Mouse (Mus musculus): ENCODE measurements at regions not wholly inside any gene's neighbourhood (a gene's known extent, or its start where the extent isn't known, plus 50 kb on each side); places are given as distances from the start of the nearest gene placed in this dataset.

DNA sequence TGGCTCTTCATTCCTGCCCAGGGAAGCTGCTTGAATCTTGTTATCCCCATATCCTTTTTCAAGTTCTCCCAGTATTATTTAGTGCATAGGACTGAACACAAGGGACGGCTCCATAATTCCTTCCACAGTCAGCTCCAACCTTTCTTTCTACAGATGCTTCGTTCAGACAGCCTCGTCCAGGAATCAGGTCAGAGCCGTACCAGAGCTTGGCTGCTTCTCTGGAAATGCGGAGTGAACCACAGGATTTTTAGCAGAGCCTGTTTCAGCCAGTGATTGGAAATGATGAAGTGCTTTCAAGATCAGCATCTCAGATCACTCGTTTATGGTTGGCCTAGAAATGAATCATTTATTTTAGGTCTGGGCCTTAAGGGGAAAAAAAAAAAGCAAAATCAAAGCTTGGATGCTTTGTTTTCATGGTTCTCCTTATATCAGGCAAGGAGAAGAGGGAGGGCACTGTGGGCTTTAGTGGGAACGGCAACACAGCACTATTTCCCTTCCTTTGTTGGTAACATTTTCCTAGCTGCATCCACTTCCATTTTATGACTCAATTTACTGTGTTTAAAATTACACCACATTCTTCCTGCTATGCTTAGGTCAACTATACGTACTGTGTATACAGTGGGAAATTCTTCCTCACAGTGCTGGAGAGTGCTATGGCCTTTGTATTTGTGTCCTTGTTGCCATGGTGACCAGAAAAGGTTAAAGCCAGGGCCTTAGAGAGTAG lies 161.9 kb upstream of the Ccdc122 start:
- DNase-seq: no peak
- intact Hi-C loops (cut with DNase I; ENCODE audit: low total_unique reads): loop anchor here (5.0 kb wide), 2 partner anchors 133 to 372 kb away; no protein-coding TSS in a partner anchor

DNA sequence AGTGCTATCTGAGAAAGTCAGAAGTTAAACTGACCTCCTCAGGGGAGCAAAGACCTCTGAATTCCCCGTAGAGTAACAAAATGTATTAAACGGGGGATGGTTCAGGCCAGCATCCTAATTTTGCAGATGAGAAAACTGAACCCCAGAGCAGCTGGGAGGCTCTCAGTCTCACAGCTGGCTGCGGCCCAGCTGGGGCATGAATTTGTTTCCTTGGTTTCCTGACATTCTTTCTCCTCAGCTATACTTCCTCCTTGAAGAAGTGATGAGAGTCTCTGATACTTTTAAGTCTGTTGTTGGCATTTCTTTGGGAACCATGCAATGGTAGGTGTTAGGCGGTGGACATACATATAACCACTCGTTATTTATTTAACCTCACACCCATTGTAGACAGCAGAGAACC lies 162.9 kb upstream of the Ccdc122 start:
- no peak for DNase-seq
- intact Hi-C loops (cut with DNase I; ENCODE audit: low total_unique reads): no loop called here

DNA sequence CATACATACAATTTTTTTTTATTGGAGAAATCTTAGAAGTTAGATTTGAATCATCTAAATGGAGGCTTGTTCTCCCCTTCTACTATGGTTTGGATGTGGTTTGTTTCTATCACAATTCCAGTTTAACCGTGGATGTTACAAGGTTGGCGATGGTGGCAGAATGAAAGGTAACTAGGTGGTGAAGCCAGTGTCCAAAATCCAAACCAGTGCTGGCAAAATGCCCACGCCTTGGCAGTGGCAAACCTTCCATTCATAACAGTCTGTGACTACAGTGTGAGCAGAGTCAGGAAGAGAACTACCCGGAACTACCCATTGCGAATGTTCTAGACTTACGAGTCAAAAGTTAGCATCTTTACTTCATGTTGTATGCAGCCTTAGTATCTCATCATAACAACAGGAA lies 163.6 kb upstream of the Ccdc122 start:
- intact Hi-C loops (cut with DNase I; ENCODE audit: low total_unique reads): no loop called here
- no peak for DNase-seq

DNA sequence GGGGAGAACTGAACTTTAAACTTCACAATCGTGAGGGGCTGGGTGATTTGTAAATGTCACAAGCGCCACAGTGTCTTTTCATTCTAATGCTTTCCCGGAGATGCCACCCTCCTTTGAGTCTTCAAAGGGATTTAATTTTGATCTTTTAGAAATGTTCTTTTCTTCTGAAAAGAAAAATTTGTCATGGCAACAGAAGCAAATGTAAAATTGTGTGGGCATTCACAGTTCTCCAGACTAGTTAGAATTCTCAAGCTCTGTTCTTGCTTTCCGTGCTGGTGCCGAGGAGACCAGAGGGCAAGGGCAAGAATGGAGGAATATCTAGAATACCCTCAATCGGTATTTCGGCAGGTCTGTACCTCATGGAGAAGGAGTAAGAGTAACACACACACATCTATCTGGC lies 164.1 kb upstream of the Ccdc122 start:
- no peak for DNase-seq
- intact Hi-C loops (cut with DNase I; ENCODE audit: low total_unique reads): no loop called here

DNA sequence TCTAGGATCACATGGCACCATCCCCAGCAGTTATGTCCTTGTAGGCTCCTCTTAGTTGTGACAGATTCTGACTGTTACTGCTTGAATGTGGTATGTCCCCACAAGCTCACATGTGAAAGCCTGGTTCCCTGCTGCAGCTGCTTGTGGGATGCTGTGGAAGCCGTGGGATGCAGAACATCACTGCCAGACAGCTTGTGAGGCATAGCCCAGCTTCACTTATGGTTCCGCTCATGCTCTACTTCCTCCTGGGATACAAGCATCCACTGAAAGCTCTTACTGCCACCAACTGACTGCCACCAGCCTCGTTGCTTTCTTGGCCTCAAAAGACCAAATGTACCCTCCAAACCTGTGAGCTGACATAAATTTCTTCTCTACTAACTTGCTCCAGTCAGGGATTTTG lies 167.7 kb upstream of the Ccdc122 start:
- DNase-seq: no peak
- intact Hi-C loops (cut with DNase I; ENCODE audit: low total_unique reads): no loop called here

DNA sequence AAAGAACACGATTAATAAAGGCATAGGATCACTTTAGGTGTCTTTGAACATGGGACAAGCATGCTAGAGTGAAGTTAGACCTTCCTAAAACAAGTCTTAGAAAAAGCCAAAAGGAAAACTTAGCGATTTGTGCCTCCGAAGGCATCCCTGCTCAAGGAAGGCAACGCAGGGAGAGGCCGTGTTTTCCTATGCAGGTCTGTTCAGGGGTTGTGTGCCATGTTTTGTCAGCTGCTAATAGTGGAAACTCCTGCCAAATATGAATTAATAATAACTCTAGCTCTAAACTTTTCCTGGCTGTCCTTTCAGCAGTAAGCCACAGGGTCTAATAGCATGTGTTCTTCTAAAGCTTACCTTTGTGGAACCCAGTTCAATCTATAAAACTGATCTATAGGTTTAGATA lies 168.4 kb upstream of the Ccdc122 start:
- intact Hi-C loops (cut with DNase I; ENCODE audit: low total_unique reads): no loop called here

DNA sequence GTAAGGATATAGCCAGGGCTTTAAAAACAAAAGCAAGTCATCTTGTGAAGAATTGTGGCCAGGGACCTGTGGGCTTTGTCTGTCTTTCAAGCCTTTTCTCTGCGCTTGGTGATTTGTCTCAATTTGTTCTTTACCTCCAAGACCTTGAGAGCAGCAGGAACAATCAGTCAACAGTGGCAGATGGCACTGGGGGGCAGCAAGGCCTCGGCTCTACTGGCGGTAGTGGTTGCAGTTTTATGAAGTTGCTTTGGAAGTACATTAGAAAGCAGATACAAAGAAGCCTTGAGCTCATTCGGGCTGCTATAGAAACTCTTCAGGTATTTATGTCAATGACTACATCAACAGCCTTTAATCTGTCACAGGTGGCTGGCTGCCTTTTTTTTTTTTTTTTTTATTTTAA lies 171.9 kb upstream of the Ccdc122 start:
- intact Hi-C loops (cut with DNase I; ENCODE audit: low total_unique reads): no loop called here
- DNase-seq: no peak

More for the DNA sequence above, 168.4 kb upstream of the Ccdc122 start:
- no peak for DNase-seq

DNA sequence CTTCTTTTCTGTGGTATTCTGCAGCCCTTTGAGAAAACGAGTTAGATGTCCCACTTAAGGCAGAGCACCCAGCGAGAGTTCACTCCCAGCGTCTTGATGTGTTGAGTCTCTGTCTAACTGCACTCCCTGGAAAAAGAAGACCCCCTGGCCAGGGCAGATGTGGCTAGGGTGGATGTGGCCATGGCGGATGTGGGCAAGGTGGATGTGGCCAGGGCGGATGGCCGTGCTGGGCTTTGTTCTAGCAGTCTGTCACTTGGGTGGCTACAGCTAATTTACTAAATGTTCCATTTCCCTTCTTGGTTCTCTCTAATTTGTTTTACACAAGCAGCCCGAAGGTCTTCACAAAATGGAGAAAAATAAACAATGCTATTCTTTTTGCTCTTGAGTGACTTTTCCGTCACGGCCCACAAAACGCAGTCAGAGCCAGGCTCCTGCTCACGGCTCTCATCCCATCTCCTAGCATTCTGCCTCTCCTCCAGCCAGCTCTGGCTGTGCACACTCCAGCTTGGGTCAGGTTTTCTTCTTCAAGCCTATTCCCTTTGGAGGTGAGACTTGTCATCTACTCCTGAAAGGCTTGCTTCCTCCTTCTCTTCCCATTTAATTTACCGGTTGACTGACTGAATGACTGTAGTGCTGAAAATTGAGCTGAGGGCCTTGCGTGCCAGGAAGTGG lies 173.4 kb upstream of the Ccdc122 start:
- DNase-seq: no peak
- intact Hi-C loops (cut with DNase I; ENCODE audit: low total_unique reads): no loop called here

- DNase-seq: no peak
- intact Hi-C loops (cut with DNase I; ENCODE audit: low total_unique reads): no loop called here
Measured at GRCm38 (mm10) chr14:76858396-76858795, 178.2 kb upstream of the Ccdc122 start.

- intact Hi-C loops (cut with DNase I; ENCODE audit: low total_unique reads): no loop called here
- DNase-seq: no peak
Measured at GRCm38 (mm10) chr14:76857196-76857773, 179.3 kb upstream of the Ccdc122 start.

- DNase-seq: no peak
- intact Hi-C loops (cut with DNase I; ENCODE audit: low total_unique reads): no loop called here
Measured at GRCm38 (mm10) chr14:76856591-76856990, 180.0 kb upstream of the Ccdc122 start.

GRCm38 (mm10) chr14:76854965-76855364 lies 181.6 kb upstream of the Ccdc122 start:
- intact Hi-C loops (cut with DNase I; ENCODE audit: low total_unique reads): no loop called here
- no peak for DNase-seq

GRCm38 (mm10) chr14:76851473-76852214 lies 184.9 kb upstream of the Ccdc122 start:
- intact Hi-C loops (cut with DNase I; ENCODE audit: low total_unique reads): no loop called here
- no peak for DNase-seq

- no peak for DNase-seq
- intact Hi-C loops (cut with DNase I; ENCODE audit: low total_unique reads): no loop called here
Measured at GRCm38 (mm10) chr14:76850641-76851040, 185.9 kb upstream of the Ccdc122 start.

DNA sequence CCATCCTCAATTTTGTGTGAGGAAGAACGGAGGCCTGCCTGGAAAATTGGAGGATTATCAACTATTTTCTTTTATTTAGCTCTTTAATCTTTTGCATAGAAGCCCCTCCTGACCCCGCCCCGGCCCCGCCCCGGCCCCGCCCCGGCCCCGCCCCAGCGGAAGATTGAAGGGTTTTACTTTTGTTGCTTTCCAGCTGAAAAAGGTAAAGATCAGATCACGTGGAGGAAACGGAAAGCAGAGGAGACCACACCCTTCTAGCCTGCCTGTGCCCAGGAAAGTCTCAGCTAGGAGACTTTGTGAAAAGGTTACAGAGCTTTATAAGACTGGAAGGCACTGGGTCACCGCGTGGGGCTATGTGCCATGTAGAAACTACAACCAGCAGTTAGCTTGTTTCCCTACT lies 186.5 kb upstream of the Ccdc122 start:
- DNase-seq: no peak
- intact Hi-C loops (cut with DNase I; ENCODE audit: low total_unique reads): no loop called here

GRCm38 (mm10) chr14:76849636-76850035 lies 186.9 kb upstream of the Ccdc122 start:
- intact Hi-C loops (cut with DNase I; ENCODE audit: low total_unique reads): no loop called here
- DNase-seq: no peak

- intact Hi-C loops (cut with DNase I; ENCODE audit: low total_unique reads): no loop called here
- DNase-seq: no peak
Measured at GRCm38 (mm10) chr14:76849071-76849470, 187.5 kb upstream of the Ccdc122 start.

- intact Hi-C loops (cut with DNase I; ENCODE audit: low total_unique reads): no loop called here
- DNase-seq: no peak
Measured at GRCm38 (mm10) chr14:76845706-76846105, 190.9 kb upstream of the Ccdc122 start.

DNA sequence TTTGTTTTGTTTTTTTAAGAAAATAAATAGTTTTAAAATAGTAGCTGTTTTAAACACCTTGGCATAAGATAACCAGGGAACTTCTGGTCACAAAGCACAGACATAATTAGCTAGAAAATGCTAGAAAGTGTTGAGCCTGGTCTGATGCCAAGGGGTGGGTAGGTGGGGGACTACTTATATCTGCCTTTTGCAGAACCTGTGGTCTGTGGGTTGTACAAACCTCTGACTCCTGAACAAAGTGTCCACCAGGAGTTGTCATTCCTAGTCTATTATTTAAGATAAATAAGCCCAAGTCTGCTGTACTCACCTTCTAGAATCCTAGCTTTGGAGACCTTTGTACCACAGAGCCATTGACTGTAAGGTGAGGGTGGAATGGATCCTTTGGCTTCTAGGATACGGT lies 191.9 kb upstream of the Ccdc122 start:
- intact Hi-C loops (cut with DNase I; ENCODE audit: low total_unique reads): no loop called here
- DNase-seq: no peak

GRCm38 (mm10) chr14:76837583-76838220 lies 198.9 kb upstream of the Ccdc122 start:
- DNase-seq: no peak
- intact Hi-C loops (cut with DNase I; ENCODE audit: low total_unique reads): no loop called here
